24 mouse cellular contexts compared by ENCODE assay signal in genomic region chr13:78985921-78986320, GRCm38 (mm10).
"Had no signal": no experiment of that assay in that cellular context is flagged by ENCODE, and none has a peak within 500 bp of the region (broad histone marks: within the 10 kb centered on the region; RNA-seq: fewer than 3 reads in every experiment).

No protein-coding gene starts in this region.

- H3K9ac ChIP-seq: heart, embryonic 12.5 days; hindbrain, embryonic 15.5 days; intestine, embryonic 15.5 days; limb, embryonic 13.5 days; limb, embryonic 15.5 days; liver, embryonic 12.5 days; liver, embryonic 14.5 days had no signal

- H3K4me2 ChIP-seq: heart, embryonic 12.5 days; hindbrain, embryonic 15.5 days; intestine, embryonic 15.5 days; limb, embryonic 13.5 days; limb, embryonic 15.5 days; liver, embryonic 12.5 days had no signal

- DNase-seq: gastrocnemius, adult 2 months; gastrocnemius, postnatal 10 days; gastrocnemius, postnatal 25 days; heart, adult 18-20 months; heart, postnatal 10 days; heart, postnatal 4 days; kidney, adult 18-20 months; kidney, adult 8-10 months; kidney, postnatal 10 days; kidney, postnatal 4 days; layer of hippocampus, adult 9-11 months; layer of hippocampus, postnatal 36 days; left cerebral cortex, postnatal 4 days had no signal

- H3K36me3 ChIP-seq: heart, embryonic 10.5 days; heart, embryonic 12.5 days; hindbrain, embryonic 10.5 days; hindbrain, embryonic 15.5 days; intestine, embryonic 15.5 days; limb, embryonic 13.5 days; limb, embryonic 15.5 days; liver, embryonic 12.5 days had no signal

- H3K9me3 ChIP-seq: heart, embryonic 10.5 days; heart, embryonic 12.5 days; hindbrain, embryonic 10.5 days; hindbrain, embryonic 15.5 days; intestine, embryonic 15.5 days; limb, embryonic 13.5 days; limb, embryonic 15.5 days; liver, embryonic 12.5 days had no signal

- H3K4me1 ChIP-seq: heart, embryonic 10.5 days; heart, embryonic 12.5 days; hindbrain, embryonic 10.5 days; hindbrain, embryonic 15.5 days; intestine, embryonic 15.5 days; limb, embryonic 13.5 days; limb, embryonic 15.5 days; liver, embryonic 12.5 days had no signal

- H3K27me3 ChIP-seq: heart, embryonic 12.5 days; hindbrain, embryonic 15.5 days; intestine, embryonic 15.5 days; limb, embryonic 13.5 days; limb, embryonic 15.5 days; liver, embryonic 12.5 days had no signal

- H3K4me3 ChIP-seq: gastrocnemius, adult 2 months; heart, embryonic 10.5 days; heart, embryonic 12.5 days; hindbrain, embryonic 10.5 days; hindbrain, embryonic 15.5 days; intestine, embryonic 15.5 days; limb, embryonic 13.5 days; limb, embryonic 15.5 days; liver, embryonic 12.5 days had no signal

- H3K27ac ChIP-seq: gastrocnemius, adult 2 months; heart, embryonic 10.5 days; hindbrain, embryonic 10.5 days; hindbrain, embryonic 15.5 days; intestine, embryonic 15.5 days; limb, embryonic 13.5 days; limb, embryonic 15.5 days; liver, embryonic 12.5 days; liver, embryonic 14.5 days had no signal

- ATAC-seq: inflammation-experienced regulatory T-cells, adult 6 months; intestine, embryonic 15.5 days; intestine, postnatal 0 days; liver, embryonic 12.5 days had no signal
